Mouse (Mus musculus) heart, adult 2 months (tissue): ENCODE measurements around the gene Acy3.

Experiments
- CTCF ChIP-seq: fragments of 200-600 bp; IDR thresholded peaks from 2 replicates; pipeline ENCODE4 v1.8.1; 2022; ENCODE audit warnings: antibody characterized with exemption, mild to moderate bottlenecking, moderate library complexity
- EP300 ChIP-seq: fragments of 200-500 bp; IDR thresholded peaks from 2 replicates; pipeline ENCODE4 v1.6.1; 2011; ENCODE audit warnings: low read depth, low read length, control low read depth; ENCODE audit not compliant: insufficient read depth
- POLR2A ChIP-seq: fragments of 200-500 bp; IDR thresholded peaks from 2 replicates; pipeline ENCODE4 v1.6.1; 2011; ENCODE audit warnings: mild to moderate bottlenecking, low read depth, low read length, control low read depth; ENCODE audit not compliant: insufficient read depth

- no peak for TF ChIP-seq CTCF
- TF ChIP-seq EP300: no peak
- no peak for TF ChIP-seq POLR2A
These were observed 10.9 kb downstream of the Acy3 start for GRCm38 (mm10) chr19:3997231-3997630.
